Mouse (Mus musculus) intestine, embryonic 16.5 days (tissue): ENCODE data around the gene Acbd3. TPM values are rescaled to one million over a fixed set of nuclear protein-coding genes. Genes with fewer than 3 reads are reported as not detected.

Experiments used
- ATAC-seq: fragments of 200-750 bp; cut with Nextera tagmentation; 2 replicates; pipeline ENCODE4 v1.8.0; 2017; ENCODE audit warnings: moderate TSS enrichment, moderate library complexity
- H3K27ac ChIP-seq: fragments of 300-500 bp; sonication (generic); 2 replicates; pipeline ENCODE4 v1.5.1; 2014; ENCODE audit warnings: mild to moderate bottlenecking, low read length
- H3K27me3 ChIP-seq: fragments of 300-500 bp; sonication (generic); replicated peaks from 2 replicates; pipeline ENCODE4 v1.6.1; 2014; ENCODE audit warnings: low read length, control low read depth, mixed read lengths; ENCODE audit not compliant: control insufficient read depth, insufficient read depth
- H3K36me3 ChIP-seq: fragments of 300-500 bp; sonication (generic); 2 replicates; pipeline ENCODE4 v1.6.1; 2014; ENCODE audit warnings: low read length, control low read depth; ENCODE audit not compliant: control insufficient read depth, insufficient read depth
- H3K4me1 ChIP-seq: fragments of 300-500 bp; sonication (generic); 2 replicates; pipeline ENCODE4 v1.6.1; 2014; ENCODE audit warnings: low read length, control low read depth, mixed read lengths; ENCODE audit not compliant: control insufficient read depth, insufficient read depth
- H3K4me2 ChIP-seq: fragments of 300-500 bp; sonication (generic); 2 replicates; pipeline ENCODE4 v1.6.1; 2014; ENCODE audit warnings: low read depth, low read length, control low read depth
- H3K4me3 ChIP-seq: fragments of 300-500 bp; sonication (generic); 2 replicates; pipeline ENCODE4 v1.5.1; 2014; ENCODE audit warnings: mild to moderate bottlenecking, low read length
- H3K9ac ChIP-seq: fragments of 300-500 bp; sonication (generic); 2 replicates; pipeline ENCODE4 v1.6.1; 2014; ENCODE audit warnings: low read depth, low read length
- H3K9me3 ChIP-seq: fragments of 300-500 bp; sonication (generic); 2 replicates; pipeline ENCODE4 v1.6.1; 2016; ENCODE audit warnings: low read length, control low read depth; ENCODE audit not compliant: control insufficient read depth
- WGBS: fragments of 180-500 bp; shearing (Covaris S2); extraction: QIAGEN DNeasy Blood & Tissue Kit; methylation state at CpG from one replicate; pipeline ENCODE4 v1.1.7; 2014; 5-methylcytosine and 5-hydroxymethylcytosine counted together
- polyA plus RNA-seq: library from polyadenylated mRNA; unstranded; fragments of >200 nt; fragmentation: Nextera tagmentation; extraction: Ambion mirVana; gene quantifications from 2 replicates; pipeline ENCODE4 v1.2.1, GENCODE M21; 2015

The Acbd3 gene
- polyA plus RNA-seq, 1 experiment from 2014 or later, result 17.1 TPM

- no peak overlapping the region for H3K4me3 ChIP-seq
- ATAC-seq, result no peak
- no peak overlapping the region for H3K4me2 ChIP-seq
- 90% methylated on average over 2 of the region's 2 CpGs for WGBS
- no peak overlapping the region for H3K9ac ChIP-seq
- H3K4me1 ChIP-seq, result peaks cover 8% of the 10 kb centered on the region
- no peaks in the 10 kb centered on the region for H3K9me3 ChIP-seq
- H3K36me3 ChIP-seq, result 0 out of 2 replicates have a peak, but pooled peaks cover 4% of the 10 kb centered on the region
- no peaks in the 10 kb centered on the region for H3K27me3 ChIP-seq
- no peak overlapping the region for H3K27ac ChIP-seq
These were observed 30.9 kb downstream of the Acbd3 start for GRCm38 (mm10) chr1:180756711-180757110.

- Histone ChIP-seq H3K27ac (peak overlapping the region; percentile 70), H3K9ac (no peak overlapping the region), H3K4me1 (peaks cover 13% of the 10 kb centered on the region), H3K4me3 (no peak overlapping the region), H3K9me3 (no peaks in the 10 kb centered on the region), H3K27me3 (no peaks in the 10 kb centered on the region), H3K4me2 (peak overlapping the region; percentile 13; the same call in 1 of the 2 replicates), H3K36me3 (0 out of 2 replicates have a peak, but pooled peaks cover under 1% of the 10 kb centered on the region)
- peak; percentile 70 for ATAC-seq
- 70% methylated on average over 3 of the region's 3 CpGs for WGBS
These were observed 31.6 kb downstream of the Acbd3 start for GRCm38 (mm10) chr1:180757252-180757955.

GRCm38 (mm10) chr1:180757956-180758520 is 32.2 kb downstream of the Acbd3 start:
- 76% methylated on average over 7 of the region's 7 CpGs for WGBS

GRCm38 (mm10) chr1:180762180-180762579 is 36.3 kb downstream of the Acbd3 start:
- no peak overlapping the region for H3K4me3 ChIP-seq
- WGBS, result 67% methylated on average over 11 of the region's 11 CpGs
- H3K27ac ChIP-seq, result no peak overlapping the region
- no peaks in the 10 kb centered on the region for H3K36me3 ChIP-seq
- H3K4me2 ChIP-seq, result no peak overlapping the region
- H3K4me1 ChIP-seq, result peaks cover 23% of the 10 kb centered on the region
- H3K9me3 ChIP-seq, result no peaks in the 10 kb centered on the region
- H3K27me3 ChIP-seq, result no peaks in the 10 kb centered on the region; the same call in 1 of the 2 replicates
- peak; percentile 26; the same call in 1 of the 2 replicates for ATAC-seq
- no peak overlapping the region for H3K9ac ChIP-seq

More at GRCm38 (mm10) chr1:180757956-180758520, 32.2 kb downstream of the Acbd3 start:
- H3K36me3 ChIP-seq, result no peaks in the 10 kb centered on the region
- H3K27ac ChIP-seq, result peak overlapping the region; percentile 70
- no peak overlapping the region for H3K4me3 ChIP-seq
- peak; percentile 87 for ATAC-seq
- H3K4me2 ChIP-seq, result peak overlapping the region; percentile 13; the same call in 1 of the 2 replicates
- H3K4me1 ChIP-seq, result peaks cover 15% of the 10 kb centered on the region
- H3K27me3 ChIP-seq, result no peaks in the 10 kb centered on the region; the same call in 1 of the 2 replicates
- H3K9me3 ChIP-seq, result no peaks in the 10 kb centered on the region
- H3K9ac ChIP-seq, result 0 out of 2 replicates have a peak overlapping the region, but pooled peaks have one; percentile 12

GRCm38 (mm10) chr1:180762679-180763078 is 36.8 kb downstream of the Acbd3 start:
- no peaks in the 10 kb centered on the region; the same call in 1 of the 2 replicates for H3K27me3 ChIP-seq
- ATAC-seq, result no peak
- no peak overlapping the region for H3K4me3 ChIP-seq
- H3K9ac ChIP-seq, result no peak overlapping the region
- no peaks in the 10 kb centered on the region for H3K36me3 ChIP-seq
- no peak overlapping the region for H3K4me2 ChIP-seq
- no peaks in the 10 kb centered on the region for H3K9me3 ChIP-seq
- 77% methylated on average over 8 of the region's 8 CpGs for WGBS
- H3K4me1 ChIP-seq, result peaks cover 26% of the 10 kb centered on the region
- H3K27ac ChIP-seq, result no peak overlapping the region; the same call in 1 of the 2 replicates

- 16% methylated on average over 14 of the region's 14 CpGs for WGBS
- Histone ChIP-seq H3K4me3 (peak overlapping the region; percentile 50), H3K27ac (no peak overlapping the region), H3K9ac (peak overlapping the region; percentile 68), H3K27me3 (no peaks in the 10 kb centered on the region; the same call in 1 of the 2 replicates), H3K9me3 (no peaks in the 10 kb centered on the region), H3K4me1 (peaks cover 27% of the 10 kb centered on the region), H3K4me2 (peak overlapping the region; percentile 95), H3K36me3 (no peaks in the 10 kb centered on the region)
- peak; percentile 3; the same call in 1 of the 2 replicates for ATAC-seq
These were observed 37.5 kb downstream of the Acbd3 start for GRCm38 (mm10) chr1:180763307-180763706.

GRCm38 (mm10) chr1:180763828-180764227 is 38.0 kb downstream of the Acbd3 start:
- WGBS, result under 1% methylated on average over 11 of the region's 11 CpGs
- no peaks in the 10 kb centered on the region for H3K36me3 ChIP-seq
- peaks cover 24% of the 10 kb centered on the region for H3K4me1 ChIP-seq
- peak overlapping the region; percentile 95 for H3K4me2 ChIP-seq
- H3K9ac ChIP-seq, result peak overlapping the region; percentile 68
- H3K27ac ChIP-seq, result no peak overlapping the region
- peak overlapping the region; percentile 50 for H3K4me3 ChIP-seq
- no peaks in the 10 kb centered on the region; the same call in 1 of the 2 replicates for H3K27me3 ChIP-seq
- ATAC-seq, result peak; percentile 65
- no peaks in the 10 kb centered on the region for H3K9me3 ChIP-seq

GRCm38 (mm10) chr1:180765393-180765792 is 39.5 kb downstream of the Acbd3 start:
- Histone ChIP-seq H3K9me3 (no peaks in the 10 kb centered on the region), H3K4me3 (no peak overlapping the region), H3K27me3 (no peaks in the 10 kb centered on the region; the same call in 1 of the 2 replicates), H3K4me2 (no peak overlapping the region), H3K36me3 (no peaks in the 10 kb centered on the region), H3K27ac (no peak overlapping the region), H3K4me1 (peaks cover 24% of the 10 kb centered on the region), H3K9ac (no peak overlapping the region)
- WGBS, result 83% methylated on average over 5 of the region's 5 CpGs
- no peak for ATAC-seq

GRCm38 (mm10) chr1:180766557-180766956 is 40.7 kb downstream of the Acbd3 start:
- no peak for ATAC-seq
- H3K9ac ChIP-seq, result no peak overlapping the region
- no peak overlapping the region for H3K4me3 ChIP-seq
- H3K27ac ChIP-seq, result no peak overlapping the region
- 53% methylated on average over 5 of the region's 5 CpGs for WGBS
- no peaks in the 10 kb centered on the region; the same call in 1 of the 2 replicates for H3K27me3 ChIP-seq
- peaks cover 24% of the 10 kb centered on the region for H3K4me1 ChIP-seq
- H3K4me2 ChIP-seq, result no peak overlapping the region
- H3K9me3 ChIP-seq, result no peaks in the 10 kb centered on the region
- H3K36me3 ChIP-seq, result no peaks in the 10 kb centered on the region
